Mouse (Mus musculus): ENCODE results near the gene Pam. TPM values are rescaled to one million over a fixed set of nuclear protein-coding genes. Genes with fewer than 3 reads are reported as not detected.

The Pam gene
- polyA plus RNA-seq, 1 experiment from 2014 or later, result 9.8 TPM

DNA sequence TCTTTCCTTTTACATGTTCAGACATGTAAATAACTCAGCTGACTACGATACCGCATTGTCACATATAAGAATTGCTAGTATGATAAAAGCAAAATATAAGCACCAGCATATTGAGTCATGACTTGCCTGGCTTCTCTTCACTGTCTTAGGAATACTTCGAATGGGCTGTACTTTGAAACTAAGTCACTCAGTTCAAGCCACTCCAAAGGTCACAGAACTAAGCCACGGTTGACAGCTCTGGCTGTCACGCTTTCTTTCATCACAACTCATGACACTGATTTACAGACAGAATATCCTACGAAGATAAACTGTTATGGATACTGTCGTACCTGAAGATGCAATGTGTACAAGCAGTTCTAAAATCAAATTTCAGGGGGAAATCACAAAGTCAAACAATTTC lies 168.7 kb downstream of the Pam start:
- no peak for DNase-seq
- no peaks in the 10 kb centered on the region for H3K27me3 ChIP-seq
- H3K9ac ChIP-seq, result no peak overlapping the region
- H3K9me3 ChIP-seq (replicated peaks), result no peaks in the 10 kb centered on the region
- H3K4me1 ChIP-seq (replicated peaks), result no peaks in the 10 kb centered on the region
- no peak overlapping the region for H3K27ac ChIP-seq
- no peaks in the 10 kb centered on the region for H3K36me3 ChIP-seq
- ATAC-seq (ENCODE audit: low read depth), result no peak
- H3K4me3 ChIP-seq (replicated peaks), result no peak overlapping the region
- H3K4me2 ChIP-seq, result no peak overlapping the region
- WGBS (ENCODE audit: insufficient replicate concordance), result 73% methylated on average over 7 of the region's 7 CpGs

DNA sequence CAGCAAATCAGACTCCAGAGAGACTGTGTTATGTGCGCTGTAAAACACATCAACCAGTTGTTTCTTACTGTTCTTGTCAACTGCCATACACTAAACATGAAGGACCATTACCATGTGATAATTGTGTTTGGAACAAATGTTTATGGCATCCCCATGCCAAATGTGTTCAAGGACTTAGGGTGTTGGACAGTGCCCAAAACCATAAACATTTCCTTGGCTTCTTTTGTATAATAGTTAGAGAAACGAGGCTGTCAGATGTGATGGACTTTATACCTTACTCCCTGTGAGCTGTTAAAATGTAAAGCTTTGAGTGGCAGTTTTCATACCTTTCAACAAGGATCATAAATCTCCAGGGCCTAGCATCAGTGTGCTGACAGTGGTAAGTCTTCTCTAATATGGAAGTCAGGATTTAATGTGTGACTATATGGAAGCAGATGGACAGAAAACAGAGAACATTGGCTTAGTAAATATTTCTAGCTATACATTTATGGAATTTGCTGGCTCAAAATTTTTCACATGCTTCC lies 169.4 kb downstream of the Pam start:
- Histone ChIP-seq H3K4me1 (replicated peaks) (no peaks in the 10 kb centered on the region), H3K9ac (no peak overlapping the region), H3K9me3 (replicated peaks) (no peaks in the 10 kb centered on the region), H3K4me3 (replicated peaks) (no peak overlapping the region), H3K36me3 (no peaks in the 10 kb centered on the region), H3K27ac (no peak overlapping the region), H3K4me2 (no peak overlapping the region), H3K27me3 (no peaks in the 10 kb centered on the region)
- ATAC-seq (ENCODE audit: low read depth) (no peak), DNase-seq (no peak)
- WGBS (ENCODE audit: insufficient replicate concordance), result 59% methylated on average over 2 of the region's 2 CpGs

DNA sequence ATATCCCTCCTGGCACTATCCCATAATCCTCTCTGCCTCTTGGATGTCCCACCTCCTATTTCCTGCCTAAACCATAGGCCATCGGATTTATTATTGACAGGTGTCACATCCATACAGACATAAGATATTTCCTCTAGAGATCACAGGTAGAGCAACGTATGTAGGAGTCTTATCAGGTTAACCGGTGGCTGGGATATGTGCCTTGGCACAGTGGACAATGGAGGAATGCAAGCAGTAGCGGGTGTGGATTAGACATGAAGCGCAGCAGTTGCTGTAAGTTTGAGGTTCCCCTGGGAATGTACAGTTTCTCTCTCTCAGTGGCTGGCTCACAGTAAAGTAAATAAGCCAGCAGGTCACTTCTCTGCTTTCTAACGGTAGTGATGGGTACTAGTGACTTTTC lies 173.1 kb downstream of the Pam start:
- Histone ChIP-seq H3K27me3 (no peaks in the 10 kb centered on the region), H3K36me3 (no peaks in the 10 kb centered on the region), H3K9ac (no peak overlapping the region), H3K4me2 (no peak overlapping the region), H3K9me3 (replicated peaks) (no peaks in the 10 kb centered on the region), H3K4me1 (replicated peaks) (no peaks in the 10 kb centered on the region), H3K4me3 (replicated peaks) (no peak overlapping the region), H3K27ac (no peak overlapping the region)
- no peak for DNase-seq
- WGBS (ENCODE audit: insufficient replicate concordance), result 70% methylated on average over 6 of the region's 6 CpGs
- no peak for ATAC-seq (ENCODE audit: low read depth)

DNA sequence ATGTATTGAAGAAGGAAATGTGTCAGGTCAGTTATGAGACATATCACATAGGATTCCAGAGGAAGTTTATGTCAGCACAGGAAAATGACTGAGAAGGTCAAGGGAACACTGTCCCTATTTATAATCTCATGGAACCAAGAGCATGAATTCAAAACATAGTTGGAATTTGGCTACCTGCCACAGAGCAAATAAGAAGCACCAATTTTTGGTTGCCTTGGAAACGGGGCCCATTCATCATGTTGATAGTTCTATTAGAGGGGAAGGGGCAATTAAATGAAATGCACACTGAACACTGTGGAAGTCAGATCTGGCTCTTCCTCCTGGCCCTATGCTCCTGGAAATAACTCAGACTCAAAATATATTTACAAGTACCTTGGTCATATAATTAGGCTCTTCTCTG lies 173.6 kb downstream of the Pam start:
- 58% methylated on average over 1 of the region's 1 CpGs for WGBS (ENCODE audit: insufficient replicate concordance)
- H3K4me1 ChIP-seq (replicated peaks), result no peaks in the 10 kb centered on the region
- no peaks in the 10 kb centered on the region for H3K27me3 ChIP-seq
- DNase-seq (no peak), ATAC-seq (ENCODE audit: low read depth) (no peak)
- no peaks in the 10 kb centered on the region for H3K9me3 ChIP-seq (replicated peaks)
- H3K4me2 ChIP-seq, result no peak overlapping the region
- H3K27ac ChIP-seq, result no peak overlapping the region
- H3K36me3 ChIP-seq, result no peaks in the 10 kb centered on the region
- H3K4me3 ChIP-seq (replicated peaks), result no peak overlapping the region
- H3K9ac ChIP-seq, result no peak overlapping the region

DNA sequence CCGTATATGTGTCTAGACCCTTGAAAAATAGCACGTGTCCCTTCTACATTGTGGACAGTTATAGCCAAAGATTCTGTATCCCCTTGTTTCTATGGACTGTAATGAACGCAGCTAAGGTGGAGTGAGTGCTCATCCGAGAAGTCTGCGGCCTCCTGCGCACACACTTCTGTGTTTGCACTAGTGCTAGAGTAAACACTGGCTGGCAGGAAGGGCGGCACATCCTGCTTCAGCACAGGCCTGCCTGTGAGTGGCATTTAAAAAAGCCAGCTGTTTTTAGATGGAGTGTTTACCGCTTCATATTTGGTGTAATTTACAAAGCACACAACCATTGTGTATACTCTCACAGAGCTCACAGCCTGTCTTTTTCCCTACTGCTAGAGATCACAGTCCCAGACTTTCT lies 177.0 kb downstream of the Pam start:
- H3K9me3 ChIP-seq (replicated peaks), result no peaks in the 10 kb centered on the region
- DNase-seq (no peak), ATAC-seq (ENCODE audit: low read depth) (no peak)
- no peaks in the 10 kb centered on the region for H3K4me1 ChIP-seq (replicated peaks)
- H3K27ac ChIP-seq, result no peak overlapping the region
- WGBS (ENCODE audit: insufficient replicate concordance), result 57% methylated on average over 8 of the region's 8 CpGs
- H3K4me2 ChIP-seq, result no peak overlapping the region
- H3K4me3 ChIP-seq (replicated peaks), result no peak overlapping the region
- no peaks in the 10 kb centered on the region for H3K27me3 ChIP-seq
- no peaks in the 10 kb centered on the region for H3K36me3 ChIP-seq
- no peak overlapping the region for H3K9ac ChIP-seq

DNA sequence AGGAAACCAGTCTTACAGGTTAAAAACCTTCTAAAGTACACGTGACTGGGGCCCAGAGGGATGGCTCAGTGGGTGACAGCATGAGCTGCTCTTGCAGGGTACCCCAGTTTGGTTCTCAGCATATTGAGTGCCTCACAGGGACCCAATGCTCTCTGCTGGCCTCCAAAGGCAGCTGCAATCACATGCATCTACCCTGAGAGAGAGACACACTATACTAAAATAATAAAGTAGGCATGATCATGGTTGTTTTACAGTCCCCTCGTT lies 178.5 kb downstream of the Pam start:
- no peaks in the 10 kb centered on the region for H3K36me3 ChIP-seq
- no peak overlapping the region for H3K9ac ChIP-seq
- DNase-seq (no peak), ATAC-seq (ENCODE audit: low read depth) (no peak)
- 57% methylated on average over 2 of the region's 2 CpGs for WGBS (ENCODE audit: insufficient replicate concordance)
- no peaks in the 10 kb centered on the region for H3K4me1 ChIP-seq (replicated peaks)
- H3K27me3 ChIP-seq, result no peaks in the 10 kb centered on the region
- no peak overlapping the region for H3K27ac ChIP-seq
- H3K4me2 ChIP-seq, result no peak overlapping the region
- H3K9me3 ChIP-seq (replicated peaks), result no peaks in the 10 kb centered on the region
- H3K4me3 ChIP-seq (replicated peaks), result no peak overlapping the region

DNA sequence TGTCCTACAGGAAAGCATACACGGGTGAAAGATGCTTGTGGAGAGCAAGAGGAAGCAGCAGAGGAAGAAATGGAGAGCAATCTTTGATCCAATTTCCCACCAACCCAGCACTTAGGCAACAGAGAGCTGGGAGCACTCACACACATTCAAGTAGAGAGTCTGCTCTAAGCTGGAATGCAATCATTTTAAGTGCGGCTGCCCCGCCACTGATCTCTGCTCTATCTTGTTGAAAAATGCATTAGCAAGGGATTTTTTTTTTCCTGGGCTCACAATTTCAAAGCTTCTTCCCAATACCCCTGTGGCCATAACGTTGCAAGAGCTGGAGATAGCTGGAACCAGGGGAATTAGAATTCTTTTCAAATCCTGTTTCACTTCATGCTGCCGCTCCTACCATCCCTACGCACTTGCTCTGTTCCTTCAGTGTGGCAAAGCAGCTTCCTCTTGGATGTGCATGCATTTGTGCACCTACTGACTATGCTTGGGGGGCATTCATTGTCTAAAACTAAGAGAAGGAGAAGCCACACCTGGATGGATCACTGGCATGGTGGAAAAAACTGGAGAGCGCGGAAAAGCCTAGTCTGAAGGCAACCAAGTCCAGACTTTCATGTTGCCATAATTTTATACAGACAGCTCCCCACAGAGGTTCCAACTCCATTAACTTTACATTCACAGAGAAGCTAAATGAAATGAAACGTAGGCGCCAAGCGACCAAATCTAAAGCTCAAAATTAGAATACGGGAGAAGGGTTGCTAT lies 179.1 kb downstream of the Pam start:
- Histone ChIP-seq H3K9ac (no peak overlapping the region), H3K27me3 (no peaks in the 10 kb centered on the region), H3K4me3 (replicated peaks) (no peak overlapping the region), H3K27ac (no peak overlapping the region), H3K4me1 (replicated peaks) (no peaks in the 10 kb centered on the region), H3K9me3 (replicated peaks) (no peaks in the 10 kb centered on the region), H3K36me3 (no peaks in the 10 kb centered on the region), H3K4me2 (no peak overlapping the region)
- WGBS (ENCODE audit: insufficient replicate concordance), result 74% methylated on average over 12 of the region's 12 CpGs
- ATAC-seq (ENCODE audit: low read depth) (no peak), DNase-seq (no peak)

DNA sequence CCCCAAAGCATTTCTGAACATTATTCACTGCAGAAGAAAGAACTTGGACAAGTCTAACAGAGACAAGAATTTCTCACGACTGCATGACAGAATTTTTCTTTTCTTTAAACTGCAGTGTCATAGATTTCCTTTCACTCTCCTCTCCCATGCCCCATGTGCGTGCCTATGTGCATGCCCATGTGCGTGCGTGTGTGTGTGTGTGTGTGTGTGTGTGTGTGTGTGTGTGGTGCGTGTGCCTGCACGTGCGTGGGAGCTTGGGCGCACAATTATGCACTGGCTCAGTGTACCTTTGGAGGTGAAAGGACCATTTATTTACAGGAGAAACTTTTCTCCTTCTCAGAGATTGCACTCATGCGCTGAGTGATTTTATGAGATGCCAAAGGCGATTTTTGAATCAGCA lies 179.7 kb downstream of the Pam start:
- no peak overlapping the region for H3K4me2 ChIP-seq
- no peak for ATAC-seq (ENCODE audit: low read depth)
- WGBS (ENCODE audit: insufficient replicate concordance), result 77% methylated on average over 10 of the region's 10 CpGs

DNA sequence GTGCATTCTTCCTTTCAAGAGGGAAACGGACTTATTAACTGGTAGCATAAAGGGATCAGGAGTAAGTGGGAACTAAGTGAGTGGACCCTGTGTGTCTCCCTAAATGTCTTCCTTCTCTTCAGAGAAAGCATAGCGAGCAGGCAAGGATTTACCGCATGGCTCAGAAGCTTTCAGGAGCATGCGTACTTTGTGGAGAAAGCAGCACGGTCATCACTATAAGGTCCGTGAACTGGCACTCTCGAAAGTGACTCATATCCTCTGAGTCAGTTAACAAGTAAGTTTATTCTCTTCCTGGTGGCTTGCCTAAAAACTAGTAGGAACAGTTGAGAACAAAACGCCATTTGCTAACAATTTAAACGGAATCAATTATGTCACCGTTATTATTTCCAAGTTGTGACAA lies 184.6 kb downstream of the Pam start:
- ATAC-seq (ENCODE audit: low read depth) (no peak), DNase-seq (no peak)
- no peaks in the 10 kb centered on the region for H3K36me3 ChIP-seq
- no peak overlapping the region for H3K9ac ChIP-seq
- no peaks in the 10 kb centered on the region for H3K4me1 ChIP-seq (replicated peaks)
- no peaks in the 10 kb centered on the region for H3K27me3 ChIP-seq
- no peaks in the 10 kb centered on the region for H3K9me3 ChIP-seq (replicated peaks)
- H3K4me3 ChIP-seq (replicated peaks), result no peak overlapping the region
- no peak overlapping the region for H3K27ac ChIP-seq
- H3K4me2 ChIP-seq, result no peak overlapping the region
- 69% methylated on average over 10 of the region's 10 CpGs for WGBS (ENCODE audit: insufficient replicate concordance)

More for the DNA sequence above, 179.7 kb downstream of the Pam start:
- no peak overlapping the region for H3K4me3 ChIP-seq (replicated peaks)
- no peak overlapping the region for H3K9ac ChIP-seq
- no peak for DNase-seq
- no peak overlapping the region for H3K27ac ChIP-seq
- no peaks in the 10 kb centered on the region for H3K36me3 ChIP-seq
- no peaks in the 10 kb centered on the region for H3K4me1 ChIP-seq (replicated peaks)
- no peaks in the 10 kb centered on the region for H3K27me3 ChIP-seq
- no peaks in the 10 kb centered on the region for H3K9me3 ChIP-seq (replicated peaks)

DNA sequence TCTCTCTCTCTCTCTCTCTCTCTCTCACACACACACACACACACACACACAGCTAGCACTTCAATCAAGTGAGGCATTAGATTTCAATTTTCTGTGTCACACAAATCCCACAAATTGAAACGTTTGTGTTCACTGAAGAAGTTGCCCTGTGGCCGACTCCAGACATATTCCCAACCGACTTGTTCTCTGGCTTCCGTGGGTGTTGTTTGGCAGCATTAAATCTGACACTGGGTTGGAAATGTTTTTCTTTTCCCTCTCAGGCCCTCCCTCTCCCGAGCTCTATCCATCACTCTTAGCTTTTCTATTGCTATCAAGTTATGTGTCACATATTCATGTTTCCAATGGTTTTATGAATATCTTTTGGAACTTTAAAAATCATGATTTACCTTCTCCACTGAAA lies 185.9 kb downstream of the Pam start:
- H3K4me2 ChIP-seq, result no peak overlapping the region
- no peaks in the 10 kb centered on the region for H3K36me3 ChIP-seq
- H3K9ac ChIP-seq, result no peak overlapping the region
- no peak overlapping the region for H3K27ac ChIP-seq
- no peak for ATAC-seq (ENCODE audit: low read depth)
- no peaks in the 10 kb centered on the region for H3K27me3 ChIP-seq
- H3K4me3 ChIP-seq (replicated peaks), result no peak overlapping the region
- no peaks in the 10 kb centered on the region for H3K9me3 ChIP-seq (replicated peaks)
- WGBS (ENCODE audit: insufficient replicate concordance), result 61% methylated on average over 5 of the region's 5 CpGs
- no peak for DNase-seq
- H3K4me1 ChIP-seq (replicated peaks), result no peaks in the 10 kb centered on the region

DNA sequence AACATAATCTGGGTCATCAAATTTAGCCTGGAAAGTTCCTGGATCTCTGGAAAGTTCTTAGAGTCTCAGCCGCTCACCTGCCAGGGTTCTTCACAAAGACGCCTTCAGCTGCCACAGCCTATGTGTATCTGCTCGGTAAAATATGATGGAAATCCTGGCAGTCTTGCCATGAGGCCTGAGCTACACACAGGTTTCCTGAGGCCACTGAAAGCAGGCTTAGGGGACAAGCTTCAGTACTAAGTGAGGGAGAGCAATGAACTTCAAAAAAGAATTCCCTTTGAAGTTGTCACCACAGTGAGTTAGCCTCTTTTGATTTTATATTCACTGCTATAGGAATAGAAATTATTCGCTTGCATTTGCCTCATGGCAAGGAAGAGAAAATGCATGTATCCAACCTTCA lies 186.7 kb downstream of the Pam start:
- Histone ChIP-seq H3K27ac (no peak overlapping the region), H3K4me3 (replicated peaks) (no peak overlapping the region), H3K9me3 (replicated peaks) (no peaks in the 10 kb centered on the region), H3K27me3 (no peaks in the 10 kb centered on the region), H3K4me1 (replicated peaks) (no peaks in the 10 kb centered on the region), H3K4me2 (no peak overlapping the region), H3K9ac (no peak overlapping the region), H3K36me3 (no peaks in the 10 kb centered on the region)
- ATAC-seq (ENCODE audit: low read depth) (no peak), DNase-seq (no peak)
- 82% methylated on average over 4 of the region's 4 CpGs for WGBS (ENCODE audit: insufficient replicate concordance)

DNA sequence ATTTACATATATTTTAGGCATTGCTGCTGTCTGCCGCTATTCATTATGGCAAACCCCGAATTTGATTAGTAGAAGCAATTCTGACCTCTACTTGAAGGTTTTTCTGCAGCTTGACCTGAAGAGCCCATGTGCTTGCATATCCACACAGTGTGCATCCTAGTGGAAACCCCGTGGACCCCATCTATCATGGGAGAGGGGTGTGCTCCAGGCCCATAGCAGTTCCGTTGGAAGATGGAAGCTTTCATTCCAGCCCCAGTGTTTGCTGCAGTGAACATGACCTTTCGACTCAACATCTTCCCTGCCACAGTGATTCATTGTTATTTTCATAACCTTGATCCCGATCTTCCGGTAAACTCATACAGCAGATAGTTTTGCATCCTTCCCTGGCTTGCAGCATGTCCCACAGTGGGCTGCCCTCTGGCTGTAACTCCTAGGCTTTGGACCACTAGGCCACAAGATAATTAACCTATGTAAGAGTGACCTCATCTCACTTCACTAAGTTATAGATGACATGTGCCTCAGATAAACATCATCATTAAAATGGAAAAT lies 191.5 kb downstream of the Pam start:
- DNase-seq (no peak), ATAC-seq (ENCODE audit: low read depth) (no peak)
- Histone ChIP-seq H3K4me2 (no peak overlapping the region), H3K36me3 (no peaks in the 10 kb centered on the region), H3K9ac (no peak overlapping the region), H3K27me3 (no peaks in the 10 kb centered on the region), H3K4me1 (replicated peaks) (no peaks in the 10 kb centered on the region), H3K4me3 (replicated peaks) (no peak overlapping the region), H3K27ac (no peak overlapping the region), H3K9me3 (replicated peaks) (no peaks in the 10 kb centered on the region)
- 73% methylated on average over 7 of the region's 7 CpGs for WGBS (ENCODE audit: insufficient replicate concordance)

Data from liver, embryonic 13.5 days (tissue).